Mouse (Mus musculus) testis, postnatal 10 days (tissue): ENCODE measurements at regions not wholly inside any gene's neighbourhood (a gene's known extent, or its start where the extent isn't known, plus 50 kb on each side); places are given as distances from the start of the nearest gene placed in this dataset.
"Not testable (repeated sequence)": the region's sequence is repeated elsewhere in the genome, so short reads cannot be mapped to it uniquely, and the experiment has no call there.

Experiments used
- DNase-seq: peaks from one replicate; pipeline ENCODE4 v3.0.0; 2021; ENCODE audit warnings: low spot score

GRCm38 (mm10) chr11:16649599-16649998 is 102.4 kb upstream of the Egfr start:
- DNase-seq, result no peak

DNA sequence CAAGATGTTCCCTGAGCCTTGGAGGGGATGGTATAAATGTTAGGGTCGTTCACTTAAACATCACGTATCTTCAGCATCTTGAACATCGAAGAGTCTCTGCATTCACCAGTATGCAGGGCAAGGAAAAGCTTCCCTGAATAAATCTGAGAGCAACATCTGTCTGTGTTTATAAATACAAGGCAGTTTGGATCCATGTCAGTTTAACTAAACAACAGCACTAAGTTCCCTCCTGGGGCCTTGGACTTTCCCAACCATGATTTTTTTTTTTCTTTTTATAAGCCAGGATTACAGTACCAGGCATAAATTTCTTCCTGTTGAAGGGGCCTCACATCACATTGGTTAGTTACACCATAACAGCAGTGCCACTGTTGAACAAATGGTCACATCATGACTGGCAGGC is 88.2 kb upstream of the Egfr start:
- no peak for DNase-seq

- no peak for DNase-seq
Measured at GRCm38 (mm10) chr11:16669453-16670251, 82.4 kb upstream of the Egfr start.

DNA sequence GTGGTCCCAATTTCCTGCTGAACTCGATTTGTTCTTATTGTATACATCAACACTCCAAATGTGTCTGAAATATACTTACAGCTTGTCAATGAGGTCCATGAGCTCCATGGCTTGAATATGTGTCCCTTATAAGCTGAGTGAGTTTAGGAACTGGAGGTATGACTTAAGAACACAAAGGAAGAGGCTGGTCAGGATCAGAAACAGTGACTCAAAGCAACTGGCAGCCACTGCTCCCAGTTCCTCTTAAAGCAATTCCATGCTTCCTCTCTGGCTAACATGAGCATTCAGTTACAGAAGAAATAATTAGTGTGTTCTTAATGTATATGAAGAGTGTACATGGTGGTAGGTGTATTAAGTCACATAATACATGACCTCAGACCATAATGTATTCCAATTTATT is 81.7 kb upstream of the Egfr start:
- no peak for DNase-seq

- not testable (repeated sequence) for DNase-seq
Measured at GRCm38 (mm10) chr11:16675951-16676350, 76.1 kb upstream of the Egfr start.

DNA sequence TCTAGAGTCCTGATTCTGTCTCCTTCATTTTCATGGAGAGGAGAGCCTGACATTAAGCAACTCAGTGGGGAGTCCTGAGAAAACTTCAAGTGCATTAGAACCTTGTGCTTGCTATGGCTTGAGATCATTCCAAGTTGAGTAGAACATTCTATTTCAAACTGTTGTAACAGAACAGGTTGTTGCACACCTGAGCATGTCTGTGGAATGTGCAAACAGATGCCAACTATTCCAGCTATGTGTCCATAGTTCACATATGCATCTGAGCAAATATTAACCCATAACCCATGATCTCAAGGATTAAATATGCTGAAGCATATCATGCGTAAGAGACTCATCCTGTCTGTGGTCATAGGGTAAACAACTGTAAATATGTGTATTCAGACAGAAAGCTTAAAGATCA is 68.5 kb upstream of the Egfr start:
- DNase-seq, result no peak

GRCm38 (mm10) chr11:16695596-16695995 is 56.4 kb upstream of the Egfr start:
- no peak for DNase-seq

GRCm38 (mm10) chr11:16696787-16697186 is 55.2 kb upstream of the Egfr start:
- DNase-seq, result no peak

GRCm38 (mm10) chr11:16701826-16702225 is 50.2 kb upstream of the Egfr start:
- DNase-seq, result no peak
